ENCODE assay signal across 31 mouse cellular contexts in genomic region chr9:62232649-62233048, GRCm38 (mm10). TPM values are rescaled to one million over a fixed set of nuclear protein-coding genes. Genes with fewer than 3 reads are reported as not detected.
A peak's percentile ranks its signal among the peaks of the same experiment; 100 is the strongest.
DNase-seq lines count a peak whose midpoint lies in the region; ATAC-seq lines count a peak whose summit lies in the region.
"Had no signal": no experiment of that assay in that cellular context is flagged by ENCODE, and none has a peak within 500 bp of the region (broad histone marks: within the 10 kb centered on the region; RNA-seq: fewer than 3 reads in every experiment).

No protein-coding gene starts in this region.

- 13% methylated on average over 1 of the region's 1 CpGs for WGBS in heart, embryonic 12.5 days
- WGBS in kidney, embryonic 16.5 days = 33% methylated on average over 1 of the region's 1 CpGs

- peaks cover 28% of the 10 kb centered on the region for H3K4me1 ChIP-seq in heart, embryonic 12.5 days (replicated peaks)
- H3K4me1 ChIP-seq in kidney, embryonic 16.5 days (ENCODE audit: insufficient read depth, low read length) = 0 out of 2 replicates have a peak, but pooled peaks cover 12% of the 10 kb centered on the region

- H3K4me2 ChIP-seq in heart, embryonic 12.5 days = no peak overlapping the region; the same call in 1 of the 2 replicates
- H3K4me2 ChIP-seq in kidney, embryonic 16.5 days (replicated peaks; ENCODE audit: low read depth, low read length) = no peak overlapping the region
- H3K4me2 ChIP-seq: embryonic facial prominence, embryonic 12.5 days; embryonic facial prominence, embryonic 15.5 days; hindbrain, embryonic 14.5 days had no signal

- H3K27ac ChIP-seq in heart, embryonic 12.5 days (ENCODE audit: poor library complexity, severe bottlenecking) = peak overlapping the region; percentile 30; the same call in 1 of the 2 replicates
- peak overlapping the region; percentile 18; the same call in 1 of the 2 replicates for H3K27ac ChIP-seq in kidney, embryonic 16.5 days (ENCODE audit: low read length)
- H3K27ac ChIP-seq: embryonic facial prominence, embryonic 12.5 days; embryonic facial prominence, embryonic 15.5 days; gastrocnemius, adult 2 months; hindbrain, embryonic 14.5 days; hindbrain, postnatal 0 days had no signal

- no peaks in the 10 kb centered on the region for H3K27me3 ChIP-seq in heart, embryonic 12.5 days (replicated peaks)
- H3K27me3 ChIP-seq in kidney, embryonic 16.5 days (ENCODE audit: insufficient read depth, low read length) = no peaks in the 10 kb centered on the region
- H3K27me3 ChIP-seq: embryonic facial prominence, embryonic 12.5 days; embryonic facial prominence, embryonic 15.5 days had no signal

- intact Hi-C loops in heart, postnatal 14 days (cut with DNase I) = no loop called here

- H3K36me3 ChIP-seq in heart, embryonic 12.5 days = no peaks in the 10 kb centered on the region
- H3K36me3 ChIP-seq in kidney, embryonic 16.5 days (ENCODE audit: insufficient read depth, low read length) = no peaks in the 10 kb centered on the region
- H3K36me3 ChIP-seq: embryonic facial prominence, embryonic 12.5 days; embryonic facial prominence, embryonic 15.5 days had no signal

- H3K9ac ChIP-seq in heart, embryonic 12.5 days = no peak overlapping the region
- no peak overlapping the region for H3K9ac ChIP-seq in kidney, embryonic 16.5 days (replicated peaks; ENCODE audit: low read length)
- H3K9ac ChIP-seq: embryonic facial prominence, embryonic 12.5 days; embryonic facial prominence, embryonic 15.5 days; forebrain, postnatal 0 days; hindbrain, embryonic 14.5 days had no signal

- ATAC-seq in heart, embryonic 12.5 days (ENCODE audit: insufficient number of reproducible peaks, low FRiP score) = 0 out of 2 replicates have a peak, but pooled peaks have one; percentile 22
- ATAC-seq in kidney, embryonic 16.5 days (ENCODE audit: low FRiP score, low TSS enrichment) = peak; percentile 23; the same call in 1 of the 2 replicates
- ATAC-seq: activated CD4-positive, CD25-positive, alpha-beta regulatory T cell, adult 4 months; forebrain, embryonic 14.5 days; forebrain, postnatal 0 days; hindbrain, postnatal 0 days; inflammation-experienced regulatory T-cells, adult 6 months; intestine, embryonic 16.5 days had no signal

- H3K9me3 ChIP-seq in heart, embryonic 12.5 days (replicated peaks) = no peaks in the 10 kb centered on the region
- no peaks in the 10 kb centered on the region for H3K9me3 ChIP-seq in kidney, embryonic 16.5 days (ENCODE audit: low read length)
- H3K9me3 ChIP-seq: embryonic facial prominence, embryonic 12.5 days; embryonic facial prominence, embryonic 15.5 days had no signal

- peak; percentile 25 for DNase-seq in adrenal gland, adult 2 months
- no peak for DNase-seq in adrenal gland, adult 18-20 months (ENCODE audit: low spot score in 2 of 2)
- no peak for DNase-seq in heart, postnatal 14 days
- no peak for DNase-seq in kidney, postnatal 10 days
- DNase-seq: adrenal gland, postnatal 14 days; cerebellum, adult 11 months; cerebellum, adult 2 months; cerebellum, adult 9-11 months; cerebellum, postnatal 25 days; forebrain, postnatal 0 days; gastrocnemius, adult 2 months; gastrocnemius, postnatal 14 days; heart, adult 18-20 months; heart, postnatal 36 days had no signal

- H3K4me3 ChIP-seq in heart, embryonic 12.5 days = no peak overlapping the region
- no peak overlapping the region for H3K4me3 ChIP-seq in kidney, embryonic 16.5 days (ENCODE audit: low read length)
- H3K4me3 ChIP-seq: embryonic facial prominence, embryonic 12.5 days; embryonic facial prominence, embryonic 15.5 days; gastrocnemius, adult 2 months had no signal

RNA-seq across cellular contexts. Expression of gene Spesp1, which starts 49.4 kb away (rescaled TPM):
- not detected for total RNA-seq in adrenal gland, adult 2 months (2021)
- polyA plus RNA-seq in adrenal gland, adult 2 months (2012; rRNA removed) = not detected in 2 replicates
- not detected for total RNA-seq in adrenal gland, adult 18-20 months (2021)
- polyA plus RNA-seq in heart, embryonic 12.5 days (2016; fragmentation: Nextera tagmentation; extraction: Ambion mirVana) = not detected in 2 replicates
- total RNA-seq in heart, postnatal 14 days (2021) = not detected
- polyA plus RNA-seq in kidney, embryonic 16.5 days (2015; fragmentation: Nextera tagmentation; extraction: Ambion mirVana) = not detected in 2 replicates
- total RNA-seq: adrenal gland, postnatal 14 days; adrenal gland, postnatal 4 days; common myeloid progenitor, adult 5-6 weeks; gastrocnemius, adult 2 months; gastrocnemius, postnatal 14 days; gastrocnemius, postnatal 4 days; heart, adult 18-20 months; heart, postnatal 36 days; hindbrain, postnatal 0 days had no signal
- polyA plus RNA-seq: activated CD4-positive, CD25-positive, alpha-beta regulatory T cell, adult 4 months; cerebellum, adult 2 months; embryonic facial prominence, embryonic 12.5 days; embryonic facial prominence, embryonic 15.5 days; forebrain, embryonic 11.5 days; forebrain, embryonic 14.5 days; forebrain, postnatal 0 days; frontal cortex, adult 2 months; heart, embryonic 16.5 days; hindbrain, embryonic 11.5 days; hindbrain, embryonic 14.5 days; hindbrain, postnatal 0 days; inflammation-experienced regulatory T-cells, adult 6 months; intestine, embryonic 16.5 days had no signal
